Mouse (Mus musculus): Measurements from ENCODE around the gene Gpa33. TPM values are rescaled to one million over a fixed set of nuclear protein-coding genes. Genes with fewer than 3 reads are reported as not detected.

The Gpa33 gene
- polyA plus RNA-seq, 1 experiment from 2014 or later = not detected

- no peaks in the 10 kb centered on the region for H3K4me1 ChIP-seq
- ATAC-seq (replicated peaks) = no peak
- H3K9ac ChIP-seq (replicated peaks) = no peak overlapping the region
- 48% methylated on average over 13 of the region's 13 CpGs for WGBS
- no peaks in the 10 kb centered on the region for H3K27me3 ChIP-seq
- no peaks in the 10 kb centered on the region for H3K36me3 ChIP-seq
- H3K9me3 ChIP-seq = no peaks in the 10 kb centered on the region
- H3K4me2 ChIP-seq (replicated peaks) = no peak overlapping the region
- no peak overlapping the region for H3K4me3 ChIP-seq
- no peak overlapping the region for H3K27ac ChIP-seq (replicated peaks)
Observed at GRCm38 (mm10) chr1:166117866-166118639, 12.0 kb upstream of the Gpa33 start.

GRCm38 (mm10) chr1:166122114-166122513, 7.9 kb upstream of the Gpa33 start:
- Histone ChIP-seq H3K4me2 (replicated peaks) (no peak overlapping the region), H3K9me3 (no peaks in the 10 kb centered on the region), H3K27me3 (no peaks in the 10 kb centered on the region), H3K9ac (replicated peaks) (no peak overlapping the region), H3K27ac (replicated peaks) (no peak overlapping the region), H3K4me3 (no peak overlapping the region), H3K4me1 (no peaks in the 10 kb centered on the region), H3K36me3 (no peaks in the 10 kb centered on the region)
- WGBS = 82% methylated on average over 7 of the region's 7 CpGs
- no peak for ATAC-seq (replicated peaks)

- H3K9me3 ChIP-seq = no peaks in the 10 kb centered on the region
- no peaks in the 10 kb centered on the region for H3K27me3 ChIP-seq
- H3K4me3 ChIP-seq = no peak overlapping the region
- H3K4me1 ChIP-seq = no peaks in the 10 kb centered on the region
- no peaks in the 10 kb centered on the region for H3K36me3 ChIP-seq
- H3K27ac ChIP-seq (replicated peaks) = no peak overlapping the region
- 97% methylated on average over 1 of the region's 1 CpGs for WGBS
- H3K9ac ChIP-seq (replicated peaks) = no peak overlapping the region
- no peak for ATAC-seq (replicated peaks)
- no peak overlapping the region for H3K4me2 ChIP-seq (replicated peaks)
Observed at GRCm38 (mm10) chr1:166123045-166123444, 7.0 kb upstream of the Gpa33 start.

GRCm38 (mm10) chr1:166123751-166124150, 6.3 kb upstream of the Gpa33 start:
- Histone ChIP-seq H3K9me3 (no peaks in the 10 kb centered on the region), H3K9ac (replicated peaks) (no peak overlapping the region), H3K4me1 (no peaks in the 10 kb centered on the region), H3K27ac (replicated peaks) (no peak overlapping the region), H3K36me3 (no peaks in the 10 kb centered on the region), H3K4me2 (replicated peaks) (no peak overlapping the region), H3K4me3 (no peak overlapping the region), H3K27me3 (no peaks in the 10 kb centered on the region)
- 95% methylated on average over 8 of the region's 8 CpGs for WGBS
- ATAC-seq (replicated peaks) = no peak

- ATAC-seq (replicated peaks) = no peak
- Histone ChIP-seq H3K4me2 (replicated peaks) (no peak overlapping the region), H3K27ac (replicated peaks) (no peak overlapping the region), H3K27me3 (no peaks in the 10 kb centered on the region), H3K9ac (replicated peaks) (no peak overlapping the region), H3K4me3 (no peak overlapping the region), H3K9me3 (no peaks in the 10 kb centered on the region), H3K4me1 (no peaks in the 10 kb centered on the region), H3K36me3 (no peaks in the 10 kb centered on the region)
- 71% methylated on average over 8 of the region's 8 CpGs for WGBS
Observed at GRCm38 (mm10) chr1:166124932-166125593, 5.0 kb upstream of the Gpa33 start.

- no peaks in the 10 kb centered on the region for H3K27me3 ChIP-seq
- H3K27ac ChIP-seq (replicated peaks) = no peak overlapping the region
- 94% methylated on average over 6 of the region's 6 CpGs for WGBS
- H3K4me3 ChIP-seq = no peak overlapping the region
- no peak overlapping the region for H3K4me2 ChIP-seq (replicated peaks)
- no peaks in the 10 kb centered on the region for H3K36me3 ChIP-seq
- no peaks in the 10 kb centered on the region for H3K9me3 ChIP-seq
- ATAC-seq (replicated peaks) = no peak
- H3K4me1 ChIP-seq = no peaks in the 10 kb centered on the region
- no peak overlapping the region for H3K9ac ChIP-seq (replicated peaks)
Observed at GRCm38 (mm10) chr1:166126290-166126689, 3.7 kb upstream of the Gpa33 start.

GRCm38 (mm10) chr1:166126795-166127194, 3.2 kb upstream of the Gpa33 start:
- Histone ChIP-seq H3K4me3 (no peak overlapping the region), H3K9ac (replicated peaks) (no peak overlapping the region), H3K27ac (replicated peaks) (no peak overlapping the region), H3K4me1 (no peaks in the 10 kb centered on the region), H3K27me3 (no peaks in the 10 kb centered on the region), H3K4me2 (replicated peaks) (no peak overlapping the region), H3K36me3 (no peaks in the 10 kb centered on the region), H3K9me3 (no peaks in the 10 kb centered on the region)
- 84% methylated on average over 9 of the region's 9 CpGs for WGBS
- no peak for ATAC-seq (replicated peaks)

GRCm38 (mm10) chr1:166127719-166128118, 2.3 kb upstream of the Gpa33 start, which contains the start of gene Dusp27:
TSS of gene Dusp27 (minus strand) at chr1:166127922.
- Histone ChIP-seq H3K4me2 (replicated peaks) (no peak within 1 kb of the TSS), H3K27me3 (no peaks in the 10 kb centered on the region), H3K9ac (replicated peaks) (no peak within 1 kb of the TSS), H3K36me3 (no peaks in the 10 kb centered on the region), H3K4me3 (no peak within 1 kb of the TSS), H3K9me3 (no peaks in the 10 kb centered on the region), H3K27ac (replicated peaks) (no peak within 1 kb of the TSS), H3K4me1 (no peaks in the 10 kb centered on the region)
- 51% methylated on average over 4 of the region's 4 CpGs for WGBS
- no peak for ATAC-seq (replicated peaks)

- H3K27ac ChIP-seq (replicated peaks) = no peak overlapping the region
- H3K9me3 ChIP-seq = no peaks in the 10 kb centered on the region
- no peaks in the 10 kb centered on the region for H3K36me3 ChIP-seq
- H3K4me3 ChIP-seq = no peak overlapping the region
- no peak overlapping the region for H3K9ac ChIP-seq (replicated peaks)
- 88% methylated on average over 5 of the region's 5 CpGs for WGBS
- H3K4me1 ChIP-seq = no peaks in the 10 kb centered on the region
- H3K27me3 ChIP-seq = no peaks in the 10 kb centered on the region
- no peak overlapping the region for H3K4me2 ChIP-seq (replicated peaks)
- no peak for ATAC-seq (replicated peaks)
Observed at GRCm38 (mm10) chr1:166128551-166128950, 1.5 kb upstream of the Gpa33 start.

- Histone ChIP-seq H3K4me2 (replicated peaks) (no peak overlapping the region), H3K36me3 (no peaks in the 10 kb centered on the region), H3K4me1 (no peaks in the 10 kb centered on the region), H3K9me3 (no peaks in the 10 kb centered on the region), H3K27ac (replicated peaks) (no peak overlapping the region), H3K9ac (replicated peaks) (no peak overlapping the region), H3K27me3 (no peaks in the 10 kb centered on the region), H3K4me3 (no peak overlapping the region)
- ATAC-seq (replicated peaks) = no peak
- 62% methylated on average over 4 of the region's 4 CpGs for WGBS
Observed at GRCm38 (mm10) chr1:166132367-166132766, 2.3 kb downstream of the Gpa33 start.

GRCm38 (mm10) chr1:166135091-166135740, 5.2 kb downstream of the Gpa33 start:
- H3K9me3 ChIP-seq = no peaks in the 10 kb centered on the region
- 39% methylated on average over 5 of the region's 5 CpGs for WGBS
- H3K9ac ChIP-seq (replicated peaks) = no peak overlapping the region
- no peak overlapping the region for H3K4me2 ChIP-seq (replicated peaks)
- no peaks in the 10 kb centered on the region for H3K4me1 ChIP-seq
- no peaks in the 10 kb centered on the region for H3K36me3 ChIP-seq
- no peaks in the 10 kb centered on the region for H3K27me3 ChIP-seq
- H3K4me3 ChIP-seq = no peak overlapping the region
- ATAC-seq (replicated peaks) = no peak
- no peak overlapping the region for H3K27ac ChIP-seq (replicated peaks)

GRCm38 (mm10) chr1:166137244-166137938, 7.4 kb downstream of the Gpa33 start:
- H3K36me3 ChIP-seq = no peaks in the 10 kb centered on the region
- H3K27ac ChIP-seq (replicated peaks) = no peak overlapping the region
- no peaks in the 10 kb centered on the region for H3K9me3 ChIP-seq
- H3K4me1 ChIP-seq = no peaks in the 10 kb centered on the region
- WGBS = 80% methylated on average over 7 of the region's 7 CpGs
- H3K9ac ChIP-seq (replicated peaks) = no peak overlapping the region
- no peaks in the 10 kb centered on the region for H3K27me3 ChIP-seq
- no peak overlapping the region for H3K4me2 ChIP-seq (replicated peaks)
- no peak for ATAC-seq (replicated peaks)
- no peak overlapping the region for H3K4me3 ChIP-seq

Data from forebrain, embryonic 15.5 days (tissue).